Mouse (Mus musculus) liver, postnatal 0 days (tissue): ENCODE data around the gene Olfr550.

ENCODE experiments used
- CTCF ChIP-seq: sonication (generic); IDR thresholded peaks from 2 replicates; pipeline ENCODE4 v1.5.1; 2016; ENCODE audit warnings: antibody characterized with exemption, low read depth
- EP300 ChIP-seq: IDR thresholded peaks from 2 replicates; pipeline ENCODE4 v1.6.1; 2016; ENCODE audit warnings: antibody characterized with exemption, low read depth, mild to moderate bottlenecking

DNA sequence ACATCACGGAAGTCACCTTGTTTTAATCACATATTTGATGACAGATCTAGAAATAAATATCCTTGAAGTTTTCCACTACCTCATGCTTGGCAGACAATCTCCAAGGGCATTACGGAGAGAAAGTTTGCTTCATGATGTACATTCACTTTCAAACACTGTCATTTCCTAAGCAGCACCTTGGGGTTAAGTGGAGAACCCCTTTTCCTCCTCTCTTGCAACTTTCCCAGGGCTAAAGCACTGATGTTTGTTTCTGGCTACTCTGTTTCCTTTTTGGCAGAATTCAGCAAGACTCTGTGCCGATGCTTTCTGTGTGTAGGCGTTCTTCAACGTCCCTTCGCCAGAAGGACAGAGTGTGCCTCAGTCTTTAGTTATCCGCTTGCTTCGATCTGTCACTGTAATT, at the start of gene Olfr550:
- TF ChIP-seq CTCF (no peak), EP300 (no peak)
